Mouse (Mus musculus) heart, adult 2 months (tissue): ENCODE results near the gene Slc6a1. TPM values are rescaled to one million over a fixed set of nuclear protein-coding genes. Genes with fewer than 3 reads are reported as not detected.
A peak's percentile ranks its signal among the peaks of the same experiment; 100 is the strongest.

ENCODE experiments used
- DNase-seq, 2 experiments: peaks; one replicate each; pipeline ENCODE4 v3.0.0; 2021
- H3K27ac ChIP-seq: fragments of 200-600 bp; 2 replicates; pipeline ENCODE4 v1.8.1; 2022
- H3K27me3 ChIP-seq: fragments of 200-500 bp; 2 replicates; pipeline ENCODE4 v1.6.1; 2012; ENCODE audit warnings: mild to moderate bottlenecking, low read length, inconsistent platforms, mixed read lengths; ENCODE audit not compliant: control insufficient read depth, insufficient read depth
- H3K36me3 ChIP-seq: fragments of 200-500 bp; 2 replicates; pipeline ENCODE4 v1.6.1; 2012; ENCODE audit warnings: low read length, inconsistent platforms; ENCODE audit not compliant: control insufficient read depth, insufficient read depth
- H3K4me1 ChIP-seq: fragments of 200-500 bp; 2 replicates; pipeline ENCODE4 v1.6.1; 2011; ENCODE audit warnings: low read length; ENCODE audit not compliant: control insufficient read depth, insufficient read depth
- H3K4me3 ChIP-seq: fragments of 200-600 bp; 2 replicates; pipeline ENCODE4 v1.8.1; 2022
- H3K79me2 ChIP-seq: fragments of 200-500 bp; replicated peaks from 2 replicates; pipeline ENCODE4 v1.6.1; 2012; ENCODE audit warnings: mild to moderate bottlenecking, inconsistent platforms, low read length, moderate library complexity, mixed read lengths; ENCODE audit not compliant: control insufficient read depth, insufficient read depth
- H3K9ac ChIP-seq: fragments of 200-500 bp; 2 replicates; pipeline ENCODE4 v1.6.1; 2012; ENCODE audit warnings: low read depth, mild to moderate bottlenecking, control low read depth, inconsistent platforms, low read length, mixed read lengths
- CTCF ChIP-seq: fragments of 200-600 bp; IDR thresholded peaks from 2 replicates; pipeline ENCODE4 v1.8.1; 2022; ENCODE audit warnings: antibody characterized with exemption, mild to moderate bottlenecking, moderate library complexity
- EP300 ChIP-seq: fragments of 200-500 bp; IDR thresholded peaks from 2 replicates; pipeline ENCODE4 v1.6.1; 2011; ENCODE audit warnings: low read depth, low read length, control low read depth; ENCODE audit not compliant: insufficient read depth
- POLR2A ChIP-seq: fragments of 200-500 bp; IDR thresholded peaks from 2 replicates; pipeline ENCODE4 v1.6.1; 2011; ENCODE audit warnings: mild to moderate bottlenecking, low read depth, low read length, control low read depth; ENCODE audit not compliant: insufficient read depth
- WGBS: fragments of 180-500 bp; shearing (Covaris S2); methylation state at CpG from one replicate; pipeline ENCODE4 v1.1.7; 2018; 5-methylcytosine and 5-hydroxymethylcytosine counted together
- intact Hi-C: fragments of 180-260 bp; cut with DNase I; formaldehyde crosslinking; loops from one replicate; pipeline ENCODE4 v1.15.1; 2025
- polyA plus RNA-seq: library from polyadenylated mRNA; depleted of rRNA; stranded (reverse); fragments of >200 nt; gene quantifications from 2 replicates; pipeline ENCODE4 v1.2.3, GENCODE M21; 2012
- total RNA-seq, 2 experiments: library from RNA; stranded (reverse); gene quantifications; 2 replicates each; pipeline ENCODE4 v1.2.3; 2021

The Slc6a1 gene
- total and polyA plus RNA-seq, 3 experiments, result 0.08 to 0.32 (median 0.21) TPM

- Histone ChIP-seq H3K79me2 (no peaks in the 10 kb centered on the region), H3K27ac (no peak overlapping the region), H3K4me3 (no peak overlapping the region), H3K4me1 (no peaks in the 10 kb centered on the region), H3K36me3 (no peaks in the 10 kb centered on the region), H3K27me3 (no peaks in the 10 kb centered on the region), H3K9ac (no peak overlapping the region)
- DNase-seq, result no peak
- intact Hi-C loops, result no loop called here
- TF ChIP-seq POLR2A, result no peak
- TF ChIP-seq CTCF, result no peak
- no peak for TF ChIP-seq EP300
- 37% methylated on average over 4 of the region's 4 CpGs for WGBS
Observed at GRCm38 (mm10) chr6:114267979-114268378, 14.5 kb upstream of the Slc6a1 start.

- intact Hi-C loops, result no loop called here
- DNase-seq, result no peak
- Histone ChIP-seq H3K4me3 (no peak overlapping the region), H3K27ac (no peak overlapping the region), H3K9ac (no peak overlapping the region), H3K79me2 (no peaks in the 10 kb centered on the region), H3K4me1 (no peaks in the 10 kb centered on the region), H3K27me3 (no peaks in the 10 kb centered on the region), H3K36me3 (no peaks in the 10 kb centered on the region)
- 60% methylated on average over 2 of the region's 2 CpGs for WGBS
- TF ChIP-seq POLR2A, result no peak
- no peak for TF ChIP-seq EP300
- TF ChIP-seq CTCF, result no peak
Observed at GRCm38 (mm10) chr6:114269589-114269988, 12.8 kb upstream of the Slc6a1 start.

GRCm38 (mm10) chr6:114270799-114271198 is 11.6 kb upstream of the Slc6a1 start:
- no peak for DNase-seq
- Histone ChIP-seq H3K79me2 (no peaks in the 10 kb centered on the region), H3K36me3 (no peaks in the 10 kb centered on the region), H3K27ac (no peak overlapping the region), H3K4me3 (no peak overlapping the region), H3K4me1 (no peaks in the 10 kb centered on the region), H3K9ac (no peak overlapping the region), H3K27me3 (no peaks in the 10 kb centered on the region)
- WGBS, result 59% methylated on average over 5 of the region's 5 CpGs
- intact Hi-C loops, result no loop called here
- TF ChIP-seq POLR2A (no peak), CTCF (no peak), EP300 (no peak)

GRCm38 (mm10) chr6:114272279-114272678 is 10.2 kb upstream of the Slc6a1 start:
- TF ChIP-seq POLR2A, result no peak
- TF ChIP-seq CTCF, result no peak
- Histone ChIP-seq H3K27me3 (no peaks in the 10 kb centered on the region; the same call in 1 of the 2 replicates), H3K36me3 (no peaks in the 10 kb centered on the region), H3K27ac (no peak overlapping the region), H3K79me2 (no peaks in the 10 kb centered on the region), H3K4me1 (no peaks in the 10 kb centered on the region), H3K4me3 (no peak overlapping the region), H3K9ac (no peak overlapping the region)
- intact Hi-C loops, result no loop called here
- 42% methylated on average over 15 of the region's 15 CpGs for WGBS
- peak; percentile 59 to 61 for DNase-seq

- H3K27ac ChIP-seq, result no peak overlapping the region
- intact Hi-C loops, result no loop called here
- no peaks in the 10 kb centered on the region; the same call in 1 of the 2 replicates for H3K27me3 ChIP-seq
- no peak for TF ChIP-seq CTCF
- H3K4me3 ChIP-seq, result no peak overlapping the region
- no peaks in the 10 kb centered on the region for H3K4me1 ChIP-seq
- WGBS, result 44% methylated on average over 14 of the region's 14 CpGs
- H3K9ac ChIP-seq, result no peak overlapping the region
- H3K79me2 ChIP-seq, result no peaks in the 10 kb centered on the region
- no peaks in the 10 kb centered on the region for H3K36me3 ChIP-seq
- no peak for DNase-seq
Observed at GRCm38 (mm10) chr6:114273997-114274728, 8.3 kb upstream of the Slc6a1 start.

- Histone ChIP-seq H3K79me2 (no peaks in the 10 kb centered on the region), H3K36me3 (no peaks in the 10 kb centered on the region), H3K4me3 (no peak overlapping the region), H3K9ac (no peak overlapping the region), H3K27me3 (no peaks in the 10 kb centered on the region; the same call in 1 of the 2 replicates), H3K27ac (no peak overlapping the region), H3K4me1 (no peaks in the 10 kb centered on the region)
- intact Hi-C loops, result no loop called here
- no peak for DNase-seq
- WGBS, result 66% methylated on average over 8 of the region's 8 CpGs
- no peak for TF ChIP-seq EP300
- 0 out of 2 replicates have a peak, but pooled peaks have one; percentile 4 for TF ChIP-seq CTCF
Observed at GRCm38 (mm10) chr6:114275800-114276199, 6.6 kb upstream of the Slc6a1 start.
